Mouse (Mus musculus) C2C12 (cell line): ENCODE measurements around the gene Rest. TPM values are rescaled to one million over a fixed set of nuclear protein-coding genes. Genes with fewer than 3 reads are reported as not detected.

ENCODE experiments used
- H3K27me3 ChIP-seq: one replicate; pipeline ENCODE4 v1.6.1; 2011; ENCODE audit not compliant: control insufficient read depth, insufficient read depth, insufficient read length
- H3K36me3 ChIP-seq: one replicate; pipeline ENCODE4 v1.6.1; 2011; ENCODE audit not compliant: control insufficient read depth, insufficient read depth
- H3K4me3 ChIP-seq: one replicate; pipeline ENCODE4 v1.5.1; 2011; ENCODE audit warnings: mild to moderate bottlenecking, control low read depth; ENCODE audit not compliant: poor library complexity, insufficient read depth, severe bottlenecking
- H3K79me2 ChIP-seq: one replicate; pipeline ENCODE4 v1.6.1; 2011; ENCODE audit not compliant: control insufficient read depth, insufficient read depth
- H3K79me3 ChIP-seq: one replicate; pipeline ENCODE4 v1.6.1; 2011; ENCODE audit warnings: low read depth, control low read depth
- H3ac ChIP-seq: one replicate; pipeline ENCODE3; 2011; ENCODE audit warnings: low read depth; ENCODE audit not compliant: control insufficient read depth, insufficient read length
- CEBPB ChIP-seq: IDR thresholded peaks from one replicate; pipeline ENCODE4 v1.6.1; 2011; ENCODE audit warnings: low read depth, mild to moderate bottlenecking, control low read depth, moderate library complexity
- CTCF ChIP-seq: IDR thresholded peaks from one replicate; pipeline ENCODE4 v1.5.1; 2011; ENCODE audit not compliant: control insufficient read depth, insufficient read depth, insufficient read length
- FOSL1 ChIP-seq: IDR thresholded peaks from one replicate; pipeline ENCODE4 v1.8.0; 2011; ENCODE audit warnings: mild to moderate bottlenecking, low read length; ENCODE audit not compliant: poor library complexity, insufficient read depth, severe bottlenecking
- MAX ChIP-seq: IDR thresholded peaks from one replicate; pipeline ENCODE4 v1.6.1; 2011; ENCODE audit warnings: mild to moderate bottlenecking, control low read depth
- MYOD1 ChIP-seq: IDR thresholded peaks from one replicate; pipeline ENCODE4 v1.6.1; 2011; ENCODE audit warnings: low read depth; ENCODE audit not compliant: control insufficient read depth, insufficient read length
- MYOG ChIP-seq: IDR thresholded peaks from one replicate; pipeline ENCODE4 v1.6.1; 2011; ENCODE audit not compliant: control insufficient read depth, insufficient read length; ENCODE audit errors: extremely low read depth
- USF1 ChIP-seq: IDR thresholded peaks from one replicate; pipeline ENCODE4 v1.6.1; 2011; ENCODE audit warnings: low read depth, mild to moderate bottlenecking, control low read depth, moderate library complexity
- polyA plus RNA-seq: library from polyadenylated mRNA; unstranded; fragments of >200 nt; fragmentation: generic; extraction: Trizol; gene quantifications from one replicate; pipeline ENCODE4 v1.2.1, GENCODE M21; 2012; ENCODE audit warnings: missing spikeins

The Rest gene
- polyA plus RNA-seq, 1 experiment = 7.1 TPM

DNA sequence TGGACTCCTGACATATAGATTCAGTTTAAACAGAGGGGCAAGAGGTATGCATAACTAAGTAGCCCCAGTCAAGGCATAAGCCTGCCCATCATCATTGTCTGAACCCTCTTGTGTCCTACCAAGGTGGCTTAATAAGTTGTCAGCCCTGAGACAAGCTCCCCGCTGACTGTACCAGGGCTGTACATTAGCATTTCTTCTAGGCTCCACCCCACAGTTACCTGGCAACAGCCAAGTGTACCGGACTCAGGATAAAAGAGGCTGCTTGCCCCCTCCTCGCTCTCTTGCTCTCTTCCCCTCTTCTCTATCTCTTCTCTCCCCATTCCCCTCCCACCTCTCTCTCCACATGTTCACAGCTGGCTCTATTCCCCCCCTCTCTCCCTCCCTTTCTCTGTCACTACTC lies 30.4 kb upstream of the Rest start:
- Histone ChIP-seq H3K79me2 (no peaks in the 10 kb centered on the region), H3K27me3 (peaks cover 3% of the 10 kb centered on the region), H3K36me3 (no peaks in the 10 kb centered on the region), H3K4me3 (no peak overlapping the region), H3ac (no peak overlapping the region), H3K79me3 (no peaks in the 10 kb centered on the region)
- TF ChIP-seq FOSL1 = no peak
- no peak for TF ChIP-seq CTCF

- peaks cover 3% of the 10 kb centered on the region for H3K27me3 ChIP-seq
- no peaks in the 10 kb centered on the region for H3K36me3 ChIP-seq
- H3K79me2 ChIP-seq = no peaks in the 10 kb centered on the region
- no peak overlapping the region for H3ac ChIP-seq
- no peak for TF ChIP-seq CEBPB
- TF ChIP-seq CTCF = no peak
- TF ChIP-seq FOSL1 = no peak
- no peak for TF ChIP-seq MYOD1
- TF ChIP-seq MYOG = no peak
- no peak for TF ChIP-seq USF1
- TF ChIP-seq MAX = no peak
- H3K4me3 ChIP-seq = no peak overlapping the region
- H3K79me3 ChIP-seq = no peaks in the 10 kb centered on the region
Measured at GRCm38 (mm10) chr5:77237104-77237503, 28.2 kb upstream of the Rest start.

- Histone ChIP-seq H3K79me2 (no peaks in the 10 kb centered on the region), H3K4me3 (no peak overlapping the region), H3K27me3 (no peaks in the 10 kb centered on the region), H3K79me3 (no peaks in the 10 kb centered on the region), H3K36me3 (no peaks in the 10 kb centered on the region), H3ac (no peak overlapping the region)
- TF ChIP-seq USF1 (no peak), FOSL1 (no peak), CTCF (no peak), MYOD1 (no peak), CEBPB (no peak), MAX (no peak), MYOG (no peak)
Measured at GRCm38 (mm10) chr5:77244331-77244987, 20.8 kb upstream of the Rest start.

DNA sequence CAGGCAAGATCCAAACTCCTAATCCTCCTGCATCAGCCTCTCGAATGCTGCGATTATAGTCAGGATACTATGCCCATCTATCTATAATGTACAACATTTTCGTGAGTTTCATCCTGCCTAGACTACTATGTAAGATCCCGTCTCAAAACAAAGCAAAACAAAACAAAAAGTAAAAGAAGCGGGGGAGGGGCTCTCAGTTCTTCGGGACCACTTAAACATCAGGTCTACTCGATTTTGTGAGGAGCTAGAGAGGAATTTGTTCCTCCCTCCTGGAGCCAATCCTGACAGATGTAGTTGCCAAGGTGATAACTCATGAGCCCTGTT lies 19.9 kb upstream of the Rest start:
- H3K27me3 ChIP-seq = no peaks in the 10 kb centered on the region
- no peak overlapping the region for H3K4me3 ChIP-seq
- H3K79me3 ChIP-seq = no peaks in the 10 kb centered on the region
- H3K36me3 ChIP-seq = no peaks in the 10 kb centered on the region
- H3K79me2 ChIP-seq = no peaks in the 10 kb centered on the region
- peak overlapping the region; percentile 24 for H3ac ChIP-seq
- TF ChIP-seq MAX (no peak), MYOG (no peak), CEBPB (no peak), FOSL1 (no peak), CTCF (no peak), USF1 (no peak)

DNA sequence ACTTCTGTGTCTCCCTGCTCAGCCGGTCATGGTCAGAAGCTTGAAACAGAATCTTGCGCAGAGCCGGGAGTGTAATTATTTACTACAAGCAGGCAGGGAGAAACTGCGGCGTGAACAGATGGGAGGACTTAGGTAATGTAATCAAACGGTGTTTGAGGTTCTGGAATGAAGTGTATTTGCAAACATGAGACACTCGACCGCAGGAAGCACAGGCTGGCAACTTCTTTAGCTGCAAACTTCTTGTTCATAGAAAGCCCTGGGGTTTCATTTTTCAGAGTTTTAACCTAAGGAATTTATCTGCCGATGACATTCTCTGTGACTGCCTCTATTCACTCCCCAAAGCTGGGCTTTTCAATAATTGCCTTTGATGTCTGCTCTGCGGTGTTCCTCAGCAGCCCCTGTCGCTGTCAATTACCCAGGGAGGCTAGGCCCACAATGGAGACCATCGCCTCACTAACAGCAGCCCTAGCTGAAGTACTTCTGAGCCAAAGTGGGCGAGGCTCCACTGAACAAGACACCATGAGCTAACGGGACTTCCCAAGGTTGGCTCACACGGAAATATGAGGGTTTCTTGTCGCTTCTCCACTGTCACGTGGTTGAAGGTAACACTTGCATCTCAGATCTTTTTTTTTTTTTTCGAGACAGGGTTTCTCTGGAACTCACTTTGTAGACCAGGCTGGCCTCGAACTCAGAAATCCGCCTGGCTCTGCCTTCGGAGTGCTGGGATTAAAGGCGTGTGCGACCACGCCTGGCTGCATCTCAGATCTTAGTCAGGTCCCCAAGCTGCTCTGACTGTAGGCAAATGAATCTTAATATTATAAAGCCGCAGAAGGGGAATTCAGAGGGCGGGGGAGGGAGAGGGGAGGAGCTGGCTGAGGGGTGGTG lies 19.3 kb upstream of the Rest start:
- Histone ChIP-seq H3K27me3 (no peaks in the 10 kb centered on the region), H3K79me3 (no peaks in the 10 kb centered on the region), H3K79me2 (no peaks in the 10 kb centered on the region), H3K4me3 (no peak overlapping the region), H3ac (peak overlapping the region; percentile 24), H3K36me3 (no peaks in the 10 kb centered on the region)
- TF ChIP-seq MYOD1 = peak; percentile 66
- no peak for TF ChIP-seq CTCF
- peak; percentile 47 for TF ChIP-seq USF1

GRCm38 (mm10) chr5:77250083-77250482 lies 15.2 kb upstream of the Rest start:
- Histone ChIP-seq H3K36me3 (no peaks in the 10 kb centered on the region), H3K4me3 (no peak overlapping the region), H3K27me3 (no peaks in the 10 kb centered on the region), H3K79me3 (no peaks in the 10 kb centered on the region), H3ac (no peak overlapping the region), H3K79me2 (no peaks in the 10 kb centered on the region)
- TF ChIP-seq CEBPB = no peak
- no peak for TF ChIP-seq MAX
- no peak for TF ChIP-seq CTCF
- TF ChIP-seq MYOD1 = no peak
- TF ChIP-seq USF1 = no peak
- no peak for TF ChIP-seq MYOG
- no peak for TF ChIP-seq FOSL1
